Mouse (Mus musculus) intestine, embryonic 15.5 days (tissue): ENCODE measurements at regions not wholly inside any gene's neighbourhood (a gene's known extent, or its start where the extent isn't known, plus 50 kb on each side); places are given as distances from the start of the nearest gene placed in this dataset.
"Not testable (repeated sequence)": the region's sequence is repeated elsewhere in the genome, so short reads cannot be mapped to it uniquely, and the experiment has no call there.

Source experiments
- ATAC-seq: fragments of 200-750 bp; cut with Nextera tagmentation; 2 replicates; pipeline ENCODE4 v1.8.0; 2017; ENCODE audit warnings: moderate TSS enrichment, moderate library complexity
- H3K27ac ChIP-seq: fragments of 300-500 bp; sonication (generic); 2 replicates; pipeline ENCODE4 v1.5.1; 2015; ENCODE audit warnings: mild to moderate bottlenecking, inconsistent platforms
- H3K27me3 ChIP-seq: fragments of 300-500 bp; sonication (generic); replicated peaks from 2 replicates; pipeline ENCODE4 v1.6.1; 2015; ENCODE audit warnings: inconsistent platforms
- H3K36me3 ChIP-seq: fragments of 300-500 bp; sonication (generic); 2 replicates; pipeline ENCODE4 v1.6.1; 2015; ENCODE audit warnings: inconsistent platforms
- H3K4me1 ChIP-seq: fragments of 300-500 bp; sonication (generic); replicated peaks from 2 replicates; pipeline ENCODE4 v1.6.1; 2015; ENCODE audit warnings: inconsistent platforms
- H3K4me2 ChIP-seq: fragments of 300-500 bp; sonication (generic); replicated peaks from 2 replicates; pipeline ENCODE4 v1.6.1; 2015; ENCODE audit warnings: mild to moderate bottlenecking, inconsistent platforms
- H3K4me3 ChIP-seq: fragments of 300-500 bp; sonication (generic); replicated peaks from 2 replicates; pipeline ENCODE4 v1.5.1; 2015; ENCODE audit warnings: inconsistent platforms
- H3K9ac ChIP-seq: fragments of 300-500 bp; sonication (generic); 2 replicates; pipeline ENCODE4 v1.6.1; 2015; ENCODE audit warnings: inconsistent platforms
- H3K9me3 ChIP-seq: fragments of 300-500 bp; sonication (generic); 2 replicates; pipeline ENCODE4 v1.6.1; 2016; ENCODE audit warnings: inconsistent platforms
- WGBS: fragments of 180-500 bp; shearing (Covaris S2); methylation state at CpG from one replicate; pipeline ENCODE4 v1.1.7; 2015; 5-methylcytosine and 5-hydroxymethylcytosine counted together

DNA sequence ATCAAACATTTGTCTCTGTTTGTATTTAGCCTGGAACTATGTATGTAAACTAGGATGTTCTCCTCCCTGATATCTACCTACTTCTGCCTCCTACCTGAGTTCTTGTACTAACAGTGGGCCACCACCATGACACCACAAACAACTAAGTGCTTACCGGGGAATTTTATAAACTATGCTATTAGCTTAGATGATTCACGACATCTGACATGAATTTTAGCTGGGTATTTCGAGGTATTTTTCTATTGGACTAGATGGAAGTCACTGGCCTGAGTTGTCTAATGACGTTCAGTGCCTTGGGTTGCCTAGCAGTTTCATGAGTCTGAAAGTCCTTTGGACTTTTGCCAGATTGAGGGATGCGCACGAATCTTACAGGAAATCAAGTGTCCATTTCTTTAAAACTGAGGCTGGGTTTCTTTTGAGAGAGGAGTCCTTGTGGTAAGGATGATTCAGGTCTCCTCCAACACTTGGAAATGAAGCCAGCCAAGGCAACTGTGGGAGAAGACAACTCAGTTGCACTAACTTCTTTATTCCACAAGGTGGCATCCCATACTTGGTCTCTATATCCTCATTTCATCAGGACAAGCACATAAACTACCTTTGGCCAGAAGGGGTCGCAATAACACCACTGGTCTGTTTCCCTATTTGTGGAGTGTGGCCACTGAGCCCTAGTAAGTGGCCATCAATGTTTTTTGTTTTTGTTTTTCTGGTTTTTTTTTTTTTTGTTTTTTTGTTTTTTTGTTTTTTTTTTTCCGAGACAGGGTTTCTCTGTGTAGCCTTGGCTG is 131.4 kb upstream of the Gdi2 start:
- not testable (repeated sequence) for H3K36me3 ChIP-seq, H3K4me3 ChIP-seq, H3K4me1 ChIP-seq, H3K27ac ChIP-seq, H3K27me3 ChIP-seq, H3K9ac ChIP-seq, H3K9me3 ChIP-seq, H3K4me2 ChIP-seq
- 41% methylated on average over 8 of the region's 8 CpGs for WGBS
- peak; percentile 75 for ATAC-seq

DNA sequence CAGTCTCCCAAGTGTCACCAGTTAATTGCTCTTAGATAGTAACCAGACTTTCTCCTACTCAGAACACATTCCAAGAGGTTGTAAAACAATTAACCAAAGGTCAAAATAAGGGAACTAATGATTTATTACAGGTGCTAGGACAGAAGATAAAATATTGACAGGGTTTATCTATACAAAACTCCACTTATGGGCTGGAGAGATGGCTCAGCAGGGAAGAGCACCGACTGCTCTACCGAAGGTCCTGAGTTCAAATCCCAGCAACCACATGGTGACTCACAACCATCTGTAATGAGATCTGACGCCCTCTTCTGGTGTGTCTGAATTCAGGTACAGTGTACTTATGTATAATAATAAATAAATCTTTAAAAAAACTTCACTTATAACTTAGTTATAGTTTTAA is 127.6 kb upstream of the Gdi2 start:
- not testable (repeated sequence) for H3K4me1 ChIP-seq, H3K4me3 ChIP-seq, H3K9ac ChIP-seq, H3K27me3 ChIP-seq, H3K4me2 ChIP-seq, H3K27ac ChIP-seq, H3K36me3 ChIP-seq, H3K9me3 ChIP-seq
- WGBS, result 30% methylated on average over 3 of the region's 3 CpGs
- ATAC-seq, result peak; percentile 72

DNA sequence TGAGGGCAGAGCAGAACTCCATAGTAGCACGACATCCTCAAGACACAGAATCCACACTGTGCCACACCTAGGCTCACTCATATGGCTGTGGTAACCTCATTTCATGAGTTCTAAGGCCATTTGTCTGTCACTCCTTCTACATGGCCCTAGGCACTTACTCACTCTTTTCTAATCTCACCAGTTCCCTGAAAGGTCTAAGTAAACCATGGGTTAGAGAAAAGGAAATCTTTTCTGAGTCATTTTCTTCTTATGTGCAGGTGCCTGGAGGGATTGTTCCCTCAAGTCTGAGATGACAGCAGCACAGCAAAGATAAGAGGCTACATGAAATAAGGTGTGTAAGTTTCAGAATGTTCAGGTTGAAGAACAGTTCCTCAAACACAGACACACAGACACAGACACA is 120.8 kb upstream of the Gdi2 start:
- no peak overlapping the region for H3K27ac ChIP-seq
- H3K4me2 ChIP-seq, result no peak overlapping the region
- H3K9me3 ChIP-seq, result no peaks in the 10 kb centered on the region
- H3K4me3 ChIP-seq, result no peak overlapping the region
- no peaks in the 10 kb centered on the region for H3K27me3 ChIP-seq
- no peaks in the 10 kb centered on the region for H3K4me1 ChIP-seq
- no peaks in the 10 kb centered on the region for H3K36me3 ChIP-seq
- no peak for ATAC-seq
- 78% methylated on average over 1 of the region's 1 CpGs for WGBS
- no peak overlapping the region for H3K9ac ChIP-seq

DNA sequence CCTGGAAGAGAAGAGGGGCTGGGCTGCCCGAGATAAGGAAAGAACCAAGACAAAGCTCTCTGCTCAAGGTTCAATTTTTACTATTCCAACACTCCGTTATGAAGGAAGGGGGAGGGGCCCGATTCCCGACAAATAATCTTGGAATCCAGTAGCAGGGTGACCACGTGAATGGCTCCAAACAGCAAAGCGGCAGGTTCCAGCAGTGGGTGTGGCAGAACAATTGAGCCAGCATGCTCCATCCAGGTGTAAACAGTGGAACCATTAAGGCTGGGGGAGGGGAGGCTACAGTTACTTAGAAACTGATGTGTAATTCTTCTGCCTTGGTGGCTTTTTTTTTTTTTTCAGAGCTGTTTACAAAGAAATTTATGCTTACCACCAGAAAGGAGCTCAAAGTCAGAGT is 82.5 kb upstream of the Gdi2 start:
- not testable (repeated sequence) for ATAC-seq, H3K27me3 ChIP-seq, H3K9me3 ChIP-seq, H3K4me1 ChIP-seq, H3K9ac ChIP-seq, H3K27ac ChIP-seq, H3K4me3 ChIP-seq, H3K4me2 ChIP-seq, H3K36me3 ChIP-seq
- 87% methylated on average over 6 of the region's 6 CpGs for WGBS

DNA sequence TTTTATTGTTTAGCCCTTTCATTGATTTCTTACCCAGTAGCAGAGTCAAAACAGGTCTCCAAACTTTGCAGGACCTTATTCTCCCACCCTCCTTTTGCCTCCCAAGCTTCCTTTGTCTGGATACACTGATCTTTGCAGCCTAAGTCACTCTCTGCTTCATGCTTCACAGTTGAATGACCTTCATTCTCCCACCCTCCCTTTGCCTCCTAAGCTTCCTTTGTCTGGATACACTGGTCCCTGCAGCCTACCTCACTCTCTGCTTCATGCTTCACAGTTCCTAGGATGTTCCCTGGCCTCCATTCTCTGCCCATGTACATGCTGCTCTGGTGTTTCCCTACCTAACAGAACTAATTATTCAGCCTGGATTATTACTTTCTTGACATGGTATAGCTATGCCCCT is 61.0 kb upstream of the Gdi2 start:
- ATAC-seq, result no peak
- Histone ChIP-seq H3K27me3 (no peaks in the 10 kb centered on the region), H3K4me3 (no peak overlapping the region), H3K27ac (no peak overlapping the region), H3K4me2 (no peak overlapping the region), H3K36me3 (no peaks in the 10 kb centered on the region), H3K9ac (no peak overlapping the region), H3K4me1 (no peaks in the 10 kb centered on the region), H3K9me3 (no peaks in the 10 kb centered on the region)

DNA sequence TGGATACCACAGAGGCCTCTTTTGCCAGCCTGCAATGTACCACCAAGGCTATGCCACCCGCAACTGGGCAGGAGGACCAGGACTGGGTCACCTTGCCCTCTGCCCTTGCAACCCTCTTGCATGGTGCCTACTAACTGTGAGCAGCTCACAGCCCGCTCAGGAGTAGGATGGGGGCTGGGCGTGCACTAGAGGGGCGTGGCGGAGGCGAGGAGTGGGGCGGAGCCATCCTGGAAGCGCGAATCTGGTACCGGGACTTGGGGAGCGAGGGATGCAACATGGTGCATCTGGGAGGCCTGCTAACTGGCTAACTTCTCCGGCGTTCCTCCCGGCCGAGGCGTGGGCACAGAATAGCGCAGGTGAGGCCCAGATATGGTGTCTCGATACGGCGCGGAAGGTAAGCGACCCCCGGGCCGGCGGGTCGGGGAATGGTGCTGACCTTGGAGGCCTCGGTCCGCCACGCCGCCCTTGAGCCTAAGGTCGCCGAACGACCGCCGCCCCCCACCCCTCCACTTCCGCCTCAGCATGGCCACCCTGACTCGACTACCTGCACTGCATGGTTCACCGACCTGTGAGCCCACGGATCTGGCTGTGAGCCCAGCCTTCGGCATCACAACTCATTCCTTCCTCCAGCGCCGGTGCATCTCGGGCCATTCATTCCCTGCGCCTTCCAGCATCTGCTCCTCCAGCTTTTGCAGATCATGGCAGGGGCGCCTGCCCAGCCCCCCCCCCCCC is 59.7 kb upstream of the Gdi2 start:
- Histone ChIP-seq H3K36me3 (no peaks in the 10 kb centered on the region), H3K9ac (peak overlapping the region; percentile 44), H3K4me3 (peak overlapping the region; percentile 63), H3K9me3 (no peaks in the 10 kb centered on the region), H3K27ac (no peak overlapping the region), H3K4me1 (no peaks in the 10 kb centered on the region), H3K4me2 (peak overlapping the region; percentile 97), H3K27me3 (no peaks in the 10 kb centered on the region)
- 1% methylated on average over 45 of the region's 45 CpGs for WGBS
- ATAC-seq, result peak; percentile 100
